Mouse (Mus musculus) forebrain, embryonic 11.5 days (tissue): ENCODE measurements around the gene Tmem60. TPM values are rescaled to one million over a fixed set of nuclear protein-coding genes. Genes with fewer than 3 reads are reported as not detected.
A peak's percentile ranks its signal among the peaks of the same experiment; 100 is the strongest.

Experiments
- ATAC-seq: fragments of 200-750 bp; cut with Nextera tagmentation; replicated peaks from 2 replicates; pipeline ENCODE4 v1.8.0; 2017; ENCODE audit warnings: moderate TSS enrichment; ENCODE audit not compliant: low FRiP score
- DNase-seq: peaks from one replicate; pipeline ENCODE4 v3.0.0-alpha.2; 2017; ENCODE audit warnings: low spot score
- H3K27ac ChIP-seq: fragments of 300-500 bp; sonication (generic); 2 replicates; pipeline ENCODE4 v1.5.1; 2014; ENCODE audit warnings: low read depth, low read length
- H3K27me3 ChIP-seq: fragments of 300-500 bp; sonication (generic); 2 replicates; pipeline ENCODE4 v1.6.1; 2014; ENCODE audit warnings: mild to moderate bottlenecking, low read length, mixed read lengths; ENCODE audit not compliant: control insufficient read depth, insufficient read depth
- H3K36me3 ChIP-seq: fragments of 300-500 bp; sonication (generic); 2 replicates; pipeline ENCODE4 v1.6.1; 2014; ENCODE audit warnings: mild to moderate bottlenecking, low read length, moderate library complexity, mixed read lengths; ENCODE audit not compliant: control insufficient read depth, insufficient read depth
- H3K4me1 ChIP-seq: fragments of 300-500 bp; sonication (generic); replicated peaks from 2 replicates; pipeline ENCODE4 v1.6.1; 2014; ENCODE audit warnings: low read length, mixed read lengths; ENCODE audit not compliant: control insufficient read depth, insufficient read depth
- H3K4me2 ChIP-seq: fragments of 300-500 bp; sonication (generic); 2 replicates; pipeline ENCODE4 v1.6.1; 2014; ENCODE audit warnings: low read depth, mild to moderate bottlenecking, low read length, moderate library complexity, mixed read lengths; ENCODE audit not compliant: severe bottlenecking
- H3K4me3 ChIP-seq: fragments of 300-500 bp; sonication (generic); 2 replicates; pipeline ENCODE4 v1.5.1; 2014; ENCODE audit warnings: low read depth, low read length
- H3K9ac ChIP-seq: fragments of 300-500 bp; sonication (generic); 2 replicates; pipeline ENCODE4 v1.6.1; 2014; ENCODE audit warnings: low read length
- H3K9me3 ChIP-seq: fragments of 300-500 bp; sonication (generic); 2 replicates; pipeline ENCODE4 v1.6.1; 2016; ENCODE audit warnings: low read length, mixed read lengths; ENCODE audit not compliant: control insufficient read depth
- WGBS: fragments of 180-500 bp; shearing (Covaris S2); extraction: QIAGEN DNeasy Blood & Tissue Kit; methylation state at CpG from one replicate; pipeline ENCODE4 v1.1.7; 2014; 5-methylcytosine and 5-hydroxymethylcytosine counted together
- polyA plus RNA-seq: library from polyadenylated mRNA; unstranded; fragments of >200 nt; fragmentation: Nextera tagmentation; extraction: Ambion mirVana; gene quantifications from 2 replicates; pipeline ENCODE4 v1.2.1, GENCODE M21; 2014

Gene Tmem60
- polyA plus RNA-seq, 1 experiment from 2014 or later, result 57.7 TPM

DNA sequence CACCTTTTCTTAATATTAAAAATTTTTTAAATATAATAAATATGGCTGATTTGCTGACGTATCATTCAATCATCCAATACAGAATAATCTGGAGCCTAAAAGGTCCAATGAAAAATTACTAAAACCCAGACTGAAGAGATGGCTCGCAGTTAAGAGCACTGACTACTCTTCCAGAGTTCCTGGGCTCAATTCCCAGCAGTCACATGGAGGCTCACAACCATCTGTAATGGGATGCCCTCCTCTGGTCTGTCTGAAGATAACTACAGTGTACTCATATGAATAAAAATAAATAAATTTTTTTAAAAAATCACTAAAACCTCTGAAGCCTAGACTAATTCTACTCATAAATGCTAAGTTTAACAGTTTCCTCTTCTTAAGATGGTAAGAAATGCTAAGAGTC, 20.1 kb upstream of the Tmem60 start:
- Histone ChIP-seq H3K9ac (no peak overlapping the region), H3K36me3 (no peaks in the 10 kb centered on the region), H3K4me3 (no peak overlapping the region), H3K4me2 (no peak overlapping the region), H3K4me1 (no peaks in the 10 kb centered on the region), H3K9me3 (no peaks in the 10 kb centered on the region), H3K27ac (no peak overlapping the region), H3K27me3 (no peaks in the 10 kb centered on the region)
- ATAC-seq (no peak), DNase-seq (no peak)
- 97% methylated on average over 2 of the region's 2 CpGs for WGBS

DNA sequence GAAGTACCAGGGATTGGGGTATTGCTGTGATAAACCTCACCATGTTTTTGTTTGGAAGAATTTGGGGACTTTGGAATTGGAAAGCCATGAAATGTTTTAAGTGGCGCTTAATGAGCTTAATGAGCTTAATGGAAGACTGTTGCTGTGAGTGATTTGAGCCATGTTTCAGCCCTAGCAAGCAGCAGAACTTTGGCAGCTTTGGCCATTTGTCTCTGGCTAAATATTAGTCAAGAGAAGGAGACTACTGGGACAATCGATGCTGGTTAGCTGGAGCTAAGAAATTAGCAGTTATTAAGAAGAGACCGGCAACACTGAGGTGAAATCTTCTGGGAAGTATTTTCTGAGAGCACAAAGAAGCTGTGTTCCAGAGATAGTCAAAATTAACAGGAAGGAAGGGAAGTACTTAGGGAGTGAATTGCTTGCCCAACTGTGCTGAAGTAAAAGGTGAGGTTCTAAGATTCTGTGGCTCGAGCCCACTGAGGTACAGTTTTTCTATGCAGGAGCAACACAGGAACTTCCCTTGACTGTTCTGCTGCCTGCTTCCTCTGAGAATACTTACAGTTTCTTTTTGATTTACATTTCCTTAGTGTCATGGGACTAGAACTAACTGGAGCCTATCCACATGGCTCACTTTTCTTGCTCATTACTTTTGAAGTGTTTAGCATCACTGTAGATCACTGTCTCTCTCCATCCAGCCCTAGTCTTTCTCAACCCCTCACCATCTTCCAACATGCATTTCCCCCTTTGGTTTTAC, 17.6 kb upstream of the Tmem60 start:
- Histone ChIP-seq H3K27ac (no peak overlapping the region), H3K4me1 (no peaks in the 10 kb centered on the region), H3K36me3 (no peaks in the 10 kb centered on the region), H3K27me3 (no peaks in the 10 kb centered on the region), H3K9me3 (no peaks in the 10 kb centered on the region), H3K9ac (no peak overlapping the region), H3K4me2 (no peak overlapping the region), H3K4me3 (no peak overlapping the region)
- ATAC-seq, result no peak
- 83% methylated on average over 4 of the region's 4 CpGs for WGBS
- no peak for DNase-seq

DNA sequence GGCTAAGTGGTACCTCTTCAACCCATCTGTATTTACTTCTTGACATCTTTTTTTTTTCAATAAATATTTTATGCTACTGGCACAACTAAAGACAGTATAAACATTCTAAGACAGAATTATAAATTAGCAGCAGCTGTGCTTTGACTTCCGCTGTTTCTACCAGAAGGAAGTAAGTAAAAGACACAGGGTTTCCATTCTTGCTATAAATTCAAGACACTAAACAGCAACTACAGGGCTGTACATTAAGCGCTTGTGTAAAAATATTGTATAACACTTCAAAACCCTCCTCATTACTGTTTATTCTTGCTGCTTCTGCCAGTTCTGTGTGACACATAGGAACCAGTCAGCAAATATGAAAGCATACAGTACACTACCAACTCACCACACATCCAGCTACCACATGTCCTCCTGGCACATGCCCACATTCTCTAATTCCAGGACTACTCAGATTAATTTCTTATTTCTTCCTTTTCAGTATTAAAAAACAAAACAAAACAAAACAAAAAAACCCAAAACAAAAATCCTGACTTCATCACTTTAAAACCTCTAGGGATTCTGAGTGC, 16.7 kb upstream of the Tmem60 start:
- no peak overlapping the region for H3K4me3 ChIP-seq
- DNase-seq (no peak), ATAC-seq (no peak)
- H3K4me1 ChIP-seq, result no peaks in the 10 kb centered on the region
- H3K27ac ChIP-seq, result no peak overlapping the region
- H3K9me3 ChIP-seq, result no peaks in the 10 kb centered on the region
- no peaks in the 10 kb centered on the region for H3K27me3 ChIP-seq
- H3K4me2 ChIP-seq, result no peak overlapping the region
- 95% methylated on average over 2 of the region's 2 CpGs for WGBS
- H3K9ac ChIP-seq, result no peak overlapping the region
- H3K36me3 ChIP-seq, result no peaks in the 10 kb centered on the region

DNA sequence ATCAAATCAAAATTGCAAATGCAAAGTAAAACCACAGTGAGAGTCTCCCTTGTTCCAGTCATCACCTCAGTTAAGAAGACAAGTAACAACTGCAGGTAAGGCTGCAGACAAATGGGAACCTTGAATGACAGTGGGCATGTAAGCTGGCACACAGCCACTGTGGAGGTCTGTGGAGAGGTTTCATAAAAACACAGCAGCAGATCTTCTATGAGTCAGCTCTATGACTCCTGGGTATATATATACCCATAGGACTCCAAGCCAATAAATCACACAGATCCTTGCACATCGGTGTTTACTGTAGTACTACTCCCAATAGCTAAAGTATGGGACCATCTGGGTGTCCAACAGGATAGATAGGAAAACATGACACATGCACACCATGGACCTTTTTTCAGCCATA, 8.8 kb upstream of the Tmem60 start:
- Histone ChIP-seq H3K4me1 (no peaks in the 10 kb centered on the region), H3K36me3 (no peaks in the 10 kb centered on the region), H3K9me3 (no peaks in the 10 kb centered on the region), H3K4me2 (no peak overlapping the region), H3K4me3 (no peak overlapping the region), H3K9ac (no peak overlapping the region), H3K27me3 (no peaks in the 10 kb centered on the region), H3K27ac (no peak overlapping the region)
- ATAC-seq, result no peak
- WGBS, result 94% methylated on average over 1 of the region's 1 CpGs
- no peak for DNase-seq

DNA sequence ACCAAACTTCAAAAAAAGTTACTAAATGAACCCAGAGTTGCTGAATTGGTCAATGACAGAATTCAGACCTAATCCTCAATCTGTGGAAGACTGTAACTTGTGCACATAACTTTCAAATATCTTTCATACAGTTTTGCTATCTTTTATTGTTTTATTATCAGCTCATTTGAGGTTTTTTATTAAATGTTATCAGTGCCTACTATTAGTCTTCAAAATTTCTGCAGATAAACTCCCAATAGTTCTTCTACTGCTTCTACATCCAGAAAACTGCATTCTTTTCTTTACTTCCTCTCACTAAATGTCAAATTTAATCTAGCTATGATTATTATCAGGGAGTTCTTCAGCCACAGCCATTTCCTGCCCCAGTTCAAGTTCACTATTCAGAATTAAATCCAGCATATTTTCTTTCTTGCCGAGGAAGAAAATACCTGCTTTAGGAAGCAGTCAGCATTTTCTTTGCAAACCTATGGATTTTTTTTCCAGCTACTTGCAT, 5.0 kb upstream of the Tmem60 start:
- no peak for ATAC-seq
- Histone ChIP-seq H3K9me3 (no peaks in the 10 kb centered on the region), H3K4me1 (no peaks in the 10 kb centered on the region), H3K27ac (no peak overlapping the region), H3K27me3 (no peaks in the 10 kb centered on the region), H3K9ac (no peak overlapping the region), H3K4me2 (no peak overlapping the region), H3K36me3 (no peaks in the 10 kb centered on the region), H3K4me3 (no peak overlapping the region)
- 88% methylated on average over 1 of the region's 1 CpGs for WGBS
- no peak for DNase-seq

DNA sequence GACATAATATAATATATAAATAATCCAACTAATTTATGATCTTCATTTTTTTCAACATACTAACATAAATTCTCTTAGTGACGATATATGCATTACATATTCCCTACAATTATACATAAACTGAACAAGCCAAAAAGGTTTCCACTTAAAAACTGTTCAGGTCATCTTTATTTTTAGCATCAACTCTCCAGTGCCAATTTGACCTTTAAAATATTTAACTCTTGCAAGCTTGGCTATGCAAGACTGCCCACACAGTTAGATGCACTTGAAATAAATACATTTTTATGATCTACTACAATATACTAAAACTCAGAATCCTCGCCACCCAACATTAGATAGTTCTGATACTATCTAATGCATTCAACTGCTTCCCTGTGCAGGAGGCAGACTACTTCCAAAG, 1.6 kb upstream of the Tmem60 start:
- Histone ChIP-seq H3K4me1 (peaks cover 5% of the 10 kb centered on the region; the same call in 1 of the 2 replicates), H3K27me3 (no peaks in the 10 kb centered on the region), H3K27ac (no peak overlapping the region), H3K36me3 (no peaks in the 10 kb centered on the region; the same call in 1 of the 2 replicates), H3K9me3 (no peaks in the 10 kb centered on the region), H3K9ac (peak overlapping the region; percentile 47; the same call in 1 of the 2 replicates), H3K4me2 (peak overlapping the region; percentile 58), H3K4me3 (peak overlapping the region; percentile 83)
- DNase-seq (no peak), ATAC-seq (no peak)
- 86% methylated on average over 2 of the region's 2 CpGs for whole genome bisulfite sequencing

DNA sequence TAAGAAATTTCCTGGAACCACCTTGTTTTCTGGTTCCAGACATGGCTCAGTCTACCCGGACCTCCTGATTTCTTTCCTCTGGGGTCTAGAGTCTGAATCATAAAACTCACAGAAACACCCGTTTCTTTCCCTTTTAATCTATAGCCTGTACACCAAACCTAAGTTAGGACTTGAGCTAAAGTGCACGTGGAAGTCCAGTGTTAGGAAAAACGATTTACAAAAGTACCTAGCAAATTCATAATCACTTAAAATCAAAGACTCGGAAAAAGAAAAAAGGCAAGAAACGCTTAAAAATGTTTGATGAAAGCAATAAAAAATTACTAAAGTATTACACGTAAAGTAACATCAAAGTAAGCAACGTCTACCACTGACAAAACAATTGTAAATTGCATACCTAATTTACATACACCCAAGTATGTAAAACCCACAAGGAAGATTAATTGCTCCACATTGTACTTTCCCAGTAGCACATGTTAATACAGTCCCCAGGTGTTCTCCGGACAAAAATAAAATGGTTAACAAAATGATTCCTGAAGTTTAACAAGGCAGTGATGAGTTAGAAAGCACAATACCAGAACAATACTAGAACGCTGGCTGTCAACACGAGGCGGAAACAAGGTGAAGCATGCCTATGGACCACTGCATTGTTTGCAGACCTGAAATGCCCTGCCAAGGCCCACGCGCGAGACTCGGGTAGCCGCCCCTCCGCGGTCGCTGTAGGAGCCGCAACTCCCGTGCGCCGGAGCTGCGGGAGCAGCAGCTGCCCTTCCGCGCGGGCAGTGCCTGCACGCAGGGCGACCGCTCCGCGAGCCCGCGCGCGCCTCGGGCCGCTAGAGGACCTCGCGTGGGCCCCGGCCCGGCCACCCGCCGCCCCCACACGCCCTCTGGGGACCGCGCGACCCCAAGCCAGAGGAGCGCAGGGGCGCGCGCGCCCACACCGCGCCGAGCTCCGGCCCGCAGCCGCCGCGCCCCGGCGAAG, 905 bp upstream of the Tmem60 start:
- Histone ChIP-seq H3K9me3 (no peaks in the 10 kb centered on the region), H3K4me3 (peak overlapping the region; percentile 83), H3K36me3 (no peaks in the 10 kb centered on the region; the same call in 1 of the 2 replicates), H3K4me2 (peak overlapping the region; percentile 58), H3K9ac (peak overlapping the region; percentile 92), H3K27me3 (no peaks in the 10 kb centered on the region), H3K4me1 (peaks cover 5% of the 10 kb centered on the region; the same call in 1 of the 2 replicates), H3K27ac (peak overlapping the region; percentile 92)
- DNase-seq (peak; percentile 82), ATAC-seq (no peak; the same call in 1 of the 2 replicates)
- WGBS, result 2% methylated on average over 53 of the region's 64 CpGs

DNA sequence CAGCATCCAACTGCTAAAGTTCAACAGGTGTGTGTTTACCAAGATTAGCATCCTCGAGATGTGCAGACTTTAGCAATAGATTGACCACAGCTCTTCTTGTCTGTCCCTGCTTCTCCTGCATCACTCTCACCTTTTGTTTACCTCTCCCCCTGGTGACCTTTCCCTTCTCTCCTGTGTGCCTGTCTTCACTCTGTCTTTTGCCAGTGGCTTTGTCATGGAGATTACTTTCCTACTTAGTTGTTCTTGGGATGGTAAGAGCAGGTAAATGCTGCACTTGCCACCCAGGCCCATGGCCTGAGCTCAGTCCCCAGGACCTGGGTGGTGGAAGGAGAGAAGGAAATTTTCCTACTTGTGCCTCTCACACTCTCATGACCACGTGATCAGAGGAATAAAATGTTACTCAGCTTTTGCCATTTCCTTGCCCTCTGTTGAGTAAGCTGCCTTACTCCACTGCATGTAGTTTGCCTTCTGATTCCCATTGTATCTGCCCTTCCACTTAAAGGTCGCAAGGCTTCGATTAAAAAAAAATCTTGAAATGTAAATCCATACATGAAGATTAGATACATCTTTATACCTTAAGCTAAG, 2.1 kb downstream of the Tmem60 start:
- no peak overlapping the region; the same call in 1 of the 2 replicates for H3K9ac ChIP-seq
- no peaks in the 10 kb centered on the region for H3K9me3 ChIP-seq

More for the DNA sequence above, 2.1 kb downstream of the Tmem60 start:
- no peaks in the 10 kb centered on the region for H3K27me3 ChIP-seq
- DNase-seq, result no peak
- no peak overlapping the region for H3K4me3 ChIP-seq
- WGBS, result 83% methylated on average over 4 of the region's 4 CpGs
- peak overlapping the region; percentile 19; the same call in 1 of the 2 replicates for H3K4me2 ChIP-seq
- no peak for ATAC-seq
- H3K27ac ChIP-seq, result no peak overlapping the region
- H3K4me1 ChIP-seq, result peaks cover 5% of the 10 kb centered on the region; the same call in 1 of the 2 replicates
- no peaks in the 10 kb centered on the region; the same call in 1 of the 2 replicates for H3K36me3 ChIP-seq
